Mouse (Mus musculus) left cerebral cortex, postnatal 25 days (tissue): ENCODE results near the gene Icosl. TPM values are rescaled to one million over a fixed set of nuclear protein-coding genes. Genes with fewer than 3 reads are reported as not detected.
"Not testable (repeated sequence)": the region's sequence is repeated elsewhere in the genome, so short reads cannot be mapped to it uniquely, and the experiment has no call there.

ENCODE experiments used
- DNase-seq, 2 experiments: peaks; one replicate each; pipeline ENCODE4 v3.0.0; 2022; ENCODE audit warnings: low spot score in 2 of 2, mixed read lengths in 1 of 2
- intact Hi-C: fragments of 180-260 bp; cut with DNase I; formaldehyde crosslinking; loops from one replicate; pipeline ENCODE4 v1.15.1; 2025
- total RNA-seq, 2 experiments: library from RNA; stranded (reverse); gene quantifications; 2 replicates each; pipeline ENCODE4 v1.2.3; 2021

Icosl gene
- total RNA-seq, result 1 to 10 TPM; 1.6 to 1.9 TPM

- intact Hi-C loops, result loop anchor here (1.0 kb wide), 1 partner anchor 91 kb away; no protein-coding TSS in a partner anchor
- peak; percentile 32 to 36 for DNase-seq
These were observed at the start of gene Icosl for GRCm38 (mm10) chr10:78069101-78070011. Icosl (plus strand) TSS chr10:78069302.

GRCm38 (mm10) chr10:78019984-78020383 lies 49.1 kb upstream of the Icosl start:
- intact Hi-C loops, result not testable (repeated sequence)

GRCm38 (mm10) chr10:78025453-78025852 lies 43.6 kb upstream of the Icosl start:
- intact Hi-C loops, DNase-seq: not testable (repeated sequence)

More at GRCm38 (mm10) chr10:78019984-78020383, 49.1 kb upstream of the Icosl start:
- not testable (repeated sequence) for DNase-seq

- peak; percentile 63 to 75 for DNase-seq
- intact Hi-C loops, result no loop called here
These were observed 41.0 kb upstream of the Icosl start for GRCm38 (mm10) chr10:78028129-78028528.

GRCm38 (mm10) chr10:78029080-78029479 lies 40.0 kb upstream of the Icosl start:
- intact Hi-C loops, result no loop called here
- DNase-seq, result no peak

- DNase-seq, result no peak
- intact Hi-C loops, result loop anchor here (1.0 kb wide), 1 partner anchor 128 kb away; no protein-coding TSS in a partner anchor
These were observed 37.1 kb upstream of the Icosl start for GRCm38 (mm10) chr10:78031987-78032386.

GRCm38 (mm10) chr10:78037139-78037538 lies 32.0 kb upstream of the Icosl start:
- no peak for DNase-seq
- intact Hi-C loops, result no loop called here

- DNase-seq, result no peak
- intact Hi-C loops, result no loop called here
These were observed 27.5 kb upstream of the Icosl start, which contains the start of gene Dnmt3l for GRCm38 (mm10) chr10:78041647-78042046. Dnmt3l (plus strand) TSS chr10:78041947.

- DNase-seq, result no peak
These were observed 27.0 kb upstream of the Icosl start for GRCm38 (mm10) chr10:78042096-78042495.

GRCm38 (mm10) chr10:78042697-78043405 lies 26.3 kb upstream of the Icosl start:
- DNase-seq, result peak; percentile 20 to 61
- intact Hi-C loops, result no loop called here

More at GRCm38 (mm10) chr10:78042096-78042495, 27.0 kb upstream of the Icosl start:
- intact Hi-C loops, result no loop called here

GRCm38 (mm10) chr10:78043406-78043836 lies 25.7 kb upstream of the Icosl start, which contains the start of gene Aire:
Aire (minus strand) TSS chr10:78043610.
- DNase-seq, result peak; percentile 43 to 47
- intact Hi-C loops, result no loop called here

GRCm38 (mm10) chr10:78044531-78044930 lies 24.6 kb upstream of the Icosl start:
- intact Hi-C loops, result no loop called here
- DNase-seq, result no peak

- intact Hi-C loops, result no loop called here
- no peak for DNase-seq
These were observed 22.7 kb upstream of the Icosl start for GRCm38 (mm10) chr10:78046388-78046787.

GRCm38 (mm10) chr10:78048061-78048730 lies 20.9 kb upstream of the Icosl start:
- intact Hi-C loops, result no loop called here
- DNase-seq, result no peak

GRCm38 (mm10) chr10:78049519-78050035 lies 19.5 kb upstream of the Icosl start:
- intact Hi-C loops, result no loop called here
- no peak for DNase-seq

- intact Hi-C loops, result no loop called here
- DNase-seq, result no peak
These were observed 14.2 kb upstream of the Icosl start for GRCm38 (mm10) chr10:78054633-78055565.

GRCm38 (mm10) chr10:78057056-78057455 lies 12.0 kb upstream of the Icosl start:
- no peak for DNase-seq
- intact Hi-C loops, result no loop called here

- DNase-seq, result no peak
- intact Hi-C loops, result no loop called here
These were observed 6.0 kb upstream of the Icosl start for GRCm38 (mm10) chr10:78063122-78063521.
